Mouse (Mus musculus) granulocyte monocyte progenitor cell, adult 5-6 weeks (primary cell): Measurements from ENCODE around the gene Fbln1. TPM values are rescaled to one million over a fixed set of nuclear protein-coding genes. Genes with fewer than 3 reads are reported as not detected.

Experiments used
- ATAC-seq: replicated peaks from 2 replicates; pipeline ENCODE4 v1.8.0; 2016; ENCODE audit warnings: mild to moderate bottlenecking, moderate TSS enrichment, inconsistent platforms; ENCODE audit not compliant: poor library complexity, severe bottlenecking
- total RNA-seq, 2 experiments: library from RNA; stranded (forward) in 1 of 2; stranded (reverse) in 1 of 2; fragments of 200-712, 200-1000 nt in 1 of 2; fragments of >200 nt in 1 of 2; fragmentation: Nextera tagmentation in 1 of 2; gene quantifications; 2 replicates each; pipeline ENCODE4 v1.2.3; 2014 to 2017

The Fbln1 gene
- total RNA-seq, 2 experiments from 2014 or later, result 0.30 TPM; not detected in 1

GRCm38 (mm10) chr15:85277221-85277620 lies 71.5 kb downstream of the Fbln1 start:
- ATAC-seq, result no peak

DNA sequence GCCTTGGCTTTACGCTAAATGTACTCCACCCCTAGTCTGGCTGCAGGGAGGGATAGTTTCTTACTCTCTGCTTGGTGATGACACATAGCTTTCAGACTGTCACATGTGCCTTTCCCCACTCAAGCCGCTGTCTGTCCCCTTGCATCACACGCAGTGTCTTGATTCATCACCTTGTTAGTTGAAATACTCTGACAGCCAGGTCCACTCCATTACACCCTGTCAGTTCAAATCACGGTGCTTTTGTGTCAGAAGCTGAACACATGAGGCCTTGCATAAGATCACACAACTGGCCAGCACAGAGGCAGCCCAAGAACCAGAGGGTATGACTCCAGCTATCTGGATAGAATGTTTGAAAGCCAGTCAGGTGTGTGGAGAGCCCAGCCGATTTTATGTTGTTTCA lies 73.2 kb downstream of the Fbln1 start:
- no peak for ATAC-seq

GRCm38 (mm10) chr15:85282021-85282420 lies 76.3 kb downstream of the Fbln1 start:
- ATAC-seq, result no peak

DNA sequence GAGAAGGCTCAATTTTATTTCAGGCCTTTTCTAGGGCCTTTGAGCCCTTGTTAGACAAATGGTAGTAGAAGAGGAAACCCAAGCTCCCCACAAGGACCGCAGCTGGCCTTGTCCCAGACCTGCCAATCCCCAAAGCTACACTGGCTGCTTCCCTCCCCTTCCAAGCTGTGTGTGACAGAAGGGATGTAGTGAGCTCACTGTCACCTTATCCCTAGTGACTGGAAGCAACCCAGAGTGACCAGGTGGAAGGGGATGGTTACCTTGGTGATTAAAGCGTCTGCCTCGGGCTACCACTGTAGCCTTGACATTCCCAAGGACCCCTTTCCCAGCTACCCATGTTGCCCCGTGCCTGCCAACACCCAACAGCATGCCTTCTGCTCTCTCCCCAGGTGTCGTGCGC lies 78.9 kb downstream of the Fbln1 start:
- no peak for ATAC-seq

DNA sequence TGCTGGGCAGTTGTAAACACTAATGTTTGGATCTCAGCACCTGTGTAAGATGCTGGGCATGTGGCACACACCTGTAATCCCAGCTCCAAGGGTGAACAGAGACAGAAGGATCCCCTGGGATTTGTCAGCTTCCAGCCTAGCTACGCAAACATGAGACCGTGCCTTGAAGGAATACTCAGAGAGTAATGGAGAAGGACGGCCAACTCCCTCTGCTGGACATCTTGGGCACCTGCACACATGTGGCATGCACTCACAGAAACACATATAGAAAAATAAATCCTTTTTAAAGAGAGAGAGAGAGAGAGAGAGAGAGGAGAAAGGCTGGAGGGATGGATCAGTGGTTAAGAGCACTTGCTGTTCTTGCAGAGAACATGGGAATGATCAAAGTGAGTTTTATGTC lies 88.9 kb downstream of the Fbln1 start:
- ATAC-seq, result no peak

GRCm38 (mm10) chr15:85295544-85295943 lies 89.8 kb downstream of the Fbln1 start:
- ATAC-seq, result no peak

DNA sequence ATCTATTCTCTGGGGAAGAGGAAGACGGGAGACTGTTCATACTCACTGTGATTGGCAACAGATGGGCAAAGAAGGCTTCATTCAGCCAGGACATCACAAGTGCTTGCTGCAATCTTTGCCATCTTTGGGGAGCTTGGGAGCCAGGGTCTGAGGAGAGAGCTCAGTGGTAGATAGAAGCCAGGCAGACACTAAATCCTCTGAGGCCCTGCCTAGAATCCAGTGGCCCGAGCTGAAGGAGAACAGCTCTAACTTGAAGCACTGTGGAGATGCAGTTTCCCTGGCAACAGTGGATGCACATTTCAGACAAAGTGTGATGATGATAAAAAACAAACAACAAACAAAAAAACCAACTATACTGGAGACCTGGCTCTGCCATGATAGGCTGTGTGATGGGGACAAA lies 90.2 kb downstream of the Fbln1 start:
- no peak for ATAC-seq

GRCm38 (mm10) chr15:85296538-85296937 lies 90.8 kb downstream of the Fbln1 start:
- no peak for ATAC-seq

GRCm38 (mm10) chr15:85298167-85298781 lies 92.5 kb downstream of the Fbln1 start:
- ATAC-seq, result no peak

GRCm38 (mm10) chr15:85298946-85299345 lies 93.2 kb downstream of the Fbln1 start:
- no peak for ATAC-seq

- no peak for ATAC-seq
Measured at GRCm38 (mm10) chr15:85303241-85303640, 97.5 kb downstream of the Fbln1 start.

DNA sequence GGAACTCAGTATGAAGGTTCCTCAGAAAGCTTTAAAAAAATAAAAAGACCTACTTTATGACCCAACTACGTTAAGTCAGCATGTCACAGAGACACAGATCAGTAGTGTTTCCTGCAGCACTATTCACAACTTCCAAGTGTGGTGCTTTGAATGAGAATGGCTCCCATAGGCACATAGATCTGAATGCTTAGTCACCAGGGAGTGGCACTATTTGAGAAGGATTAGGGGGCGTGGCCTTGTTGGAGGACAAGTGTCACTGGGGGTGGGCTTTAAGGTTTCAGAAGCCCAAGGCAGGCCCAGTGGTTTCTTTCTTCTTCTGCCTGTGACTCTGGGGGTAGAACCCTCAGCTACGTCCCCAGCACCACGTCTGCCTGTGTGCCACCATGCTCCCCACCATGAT lies 98.2 kb downstream of the Fbln1 start:
- no peak for ATAC-seq

- ATAC-seq, result no peak
Measured at GRCm38 (mm10) chr15:85307061-85307660, 101.4 kb downstream of the Fbln1 start.

DNA sequence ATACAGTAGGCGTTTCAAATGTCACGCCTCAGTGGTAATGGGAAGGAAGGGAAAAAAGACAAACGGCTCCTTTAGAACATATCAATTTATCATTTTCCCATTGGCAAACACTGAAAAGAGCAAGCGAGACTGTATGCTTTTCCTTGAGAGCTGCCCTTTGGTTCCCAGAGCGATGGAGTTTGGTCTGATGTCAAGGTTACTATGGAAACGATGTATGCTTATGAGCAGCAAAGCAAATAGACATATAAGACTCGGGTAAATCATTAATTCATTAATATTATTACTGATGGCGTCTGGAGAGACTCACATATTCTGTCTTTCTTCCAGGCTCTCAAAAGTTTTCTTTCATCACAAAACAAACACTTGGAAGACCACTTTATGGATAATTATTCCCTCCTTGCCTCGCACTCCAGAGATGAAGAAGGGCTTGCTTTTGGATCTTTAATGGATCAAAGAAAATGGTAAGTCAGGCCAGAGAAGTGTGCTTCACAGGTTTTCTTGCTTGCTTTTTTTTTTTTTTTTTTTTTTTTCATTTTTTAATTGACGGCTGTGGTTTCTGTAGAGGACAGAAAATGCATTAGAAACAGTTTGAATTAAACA lies 105.4 kb downstream of the Fbln1 start:
- no peak for ATAC-seq

DNA sequence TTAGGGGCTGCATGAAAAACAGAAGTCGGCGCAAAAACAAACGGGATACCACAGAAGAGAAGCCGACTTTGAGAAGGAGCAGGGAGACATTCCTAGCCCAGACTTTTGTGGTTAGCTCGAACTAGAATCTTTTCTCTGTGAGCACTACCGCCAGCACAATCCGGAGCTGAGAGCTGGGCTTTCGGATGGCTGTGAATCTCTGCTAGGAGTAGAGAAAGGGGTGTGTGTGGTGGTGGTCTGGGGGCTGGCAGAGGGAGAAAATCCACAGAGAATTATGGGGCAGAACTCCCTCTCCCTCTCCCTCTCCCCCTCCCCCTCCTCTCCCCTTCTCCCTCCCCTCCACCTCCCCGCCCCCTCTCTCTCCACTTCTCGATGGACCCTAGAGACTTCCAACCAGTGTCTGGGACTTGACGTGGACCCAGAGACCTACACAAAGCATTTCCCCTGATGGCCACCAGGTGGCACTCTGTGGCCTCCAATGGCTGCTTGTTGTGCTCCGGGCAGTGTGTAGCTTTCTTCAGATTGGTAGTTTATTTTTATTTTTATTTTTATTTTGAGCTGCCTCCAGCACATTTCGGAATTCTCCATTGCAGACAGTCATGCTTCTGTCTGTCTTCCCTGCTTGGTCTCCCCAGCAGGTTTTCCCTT lies 109.8 kb downstream of the Fbln1 start:
- ATAC-seq, result peak; percentile 74; the same call in 1 of the 2 replicates

- no peak for ATAC-seq
Measured at GRCm38 (mm10) chr15:85316342-85317140, 110.8 kb downstream of the Fbln1 start.

- ATAC-seq, result no peak
Measured at GRCm38 (mm10) chr15:85319924-85320668, 114.3 kb downstream of the Fbln1 start.

GRCm38 (mm10) chr15:85323214-85323613 lies 117.5 kb downstream of the Fbln1 start:
- no peak for ATAC-seq

DNA sequence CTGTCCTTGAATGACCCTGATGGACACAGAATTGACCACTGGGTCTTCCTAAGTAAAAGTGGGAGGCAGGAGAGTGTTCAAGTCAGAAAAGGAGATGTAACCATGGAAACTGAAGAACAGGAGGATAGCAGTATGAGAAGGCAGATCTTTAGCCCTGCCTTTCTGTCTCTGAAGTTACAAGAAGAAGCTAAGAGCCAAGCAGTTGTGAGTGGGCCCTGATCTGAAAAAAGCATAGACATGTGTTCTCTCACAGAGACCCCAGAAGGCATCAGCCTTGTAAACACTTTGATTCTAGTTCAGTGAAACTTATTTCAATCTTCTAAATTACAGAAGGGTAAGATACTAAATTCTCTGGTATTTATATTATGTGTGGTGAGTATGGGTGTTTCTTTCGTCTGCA lies 118.7 kb downstream of the Fbln1 start:
- no peak for ATAC-seq

DNA sequence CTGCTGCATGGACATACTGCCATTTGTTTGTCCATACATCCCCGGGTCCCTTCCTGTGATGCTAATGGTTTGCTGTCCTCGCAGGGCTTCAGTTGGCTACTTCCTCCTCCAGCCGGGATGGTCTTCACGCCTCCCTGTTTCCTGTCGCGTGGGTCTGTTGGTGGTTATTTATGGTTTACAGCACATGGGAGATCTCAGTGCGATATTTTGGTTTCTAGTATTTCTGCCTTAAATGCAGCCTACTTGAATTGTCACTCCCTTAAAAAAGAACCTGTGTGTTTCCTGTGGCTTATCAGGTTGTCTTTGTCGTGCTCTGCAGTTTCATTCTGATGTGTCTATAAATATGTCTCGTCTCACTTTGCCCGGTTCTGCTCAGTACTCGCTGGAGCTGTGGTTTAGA lies 122.1 kb downstream of the Fbln1 start:
- peak; percentile 68; the same call in 1 of the 2 replicates for ATAC-seq
